Mouse (Mus musculus): ENCODE measurements at regions not wholly inside any gene's neighbourhood (a gene's known extent, or its start where the extent isn't known, plus 50 kb on each side); places are given as distances from the start of the nearest gene placed in this dataset.

GRCm38 (mm10) chr6:95256303-95256702 is 65.6 kb upstream of the Gm10234 start:
- no peak for TF ChIP-seq CTCF (IDR thresholded peaks at IDR 0.05; ENCODE audit: insufficient read depth, low read depth, low read length)
- TF ChIP-seq POLR2A (IDR thresholded peaks at IDR 0.05; ENCODE audit: insufficient read depth, low read depth, low read length), result no peak

Data from olfactory bulb, adult 2 months (tissue).